Mouse (Mus musculus): ENCODE data around the gene Lhfpl3. TPM values are rescaled to one million over a fixed set of nuclear protein-coding genes. Genes with fewer than 3 reads are reported as not detected.

The Lhfpl3 gene
- polyA plus RNA-seq, 1 experiment from 2014 or later, result 0.17 TPM

DNA sequence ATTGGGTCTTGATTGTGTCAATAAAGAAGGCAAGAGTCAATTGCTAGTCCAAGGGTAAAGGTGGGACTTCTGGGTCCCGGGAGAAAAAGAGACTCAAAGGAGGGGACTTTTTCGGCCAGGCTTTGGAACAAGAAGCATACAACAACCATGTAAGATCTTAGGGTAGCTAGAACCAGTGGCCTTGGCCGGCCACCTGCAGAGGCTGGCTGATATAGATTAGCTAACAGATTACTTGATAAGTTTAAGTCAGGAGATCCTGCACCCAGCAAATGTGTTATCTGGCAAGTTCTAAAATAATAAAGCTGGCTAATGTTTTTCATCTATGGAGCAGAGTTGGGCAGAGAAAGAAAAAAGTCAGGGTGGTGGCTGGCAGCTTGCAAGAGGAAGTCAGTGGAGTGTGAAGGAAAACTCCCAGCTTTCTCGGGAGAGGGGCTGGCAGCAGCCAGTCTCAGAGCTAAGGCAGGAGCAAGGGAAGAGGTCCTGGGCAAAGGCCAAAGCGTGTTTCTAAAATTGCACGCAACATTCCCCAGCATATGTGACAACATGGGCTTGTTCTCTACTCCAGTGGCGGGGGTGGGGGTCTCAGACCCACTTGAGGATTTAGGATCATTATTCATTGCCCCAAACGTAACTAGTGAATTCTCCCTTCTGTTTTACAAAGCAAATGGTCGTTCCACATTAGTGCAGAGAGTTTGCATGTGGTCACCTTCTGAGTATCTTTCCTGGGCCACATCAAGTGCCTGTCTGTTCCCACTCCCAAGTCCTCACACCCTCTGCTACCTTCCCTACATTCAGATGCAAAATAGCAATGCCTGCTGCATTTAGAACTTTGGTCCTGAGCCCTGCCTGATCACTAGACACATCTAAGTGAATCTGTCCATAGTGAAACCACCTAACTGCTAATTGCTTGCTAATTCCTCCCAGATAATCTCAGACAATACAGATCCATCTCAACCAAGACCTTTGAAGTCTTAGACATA lies 504.3 kb downstream of the Lhfpl3 start:
- H3K27ac ChIP-seq (ENCODE audit: low read depth, low read length), result peak overlapping the region; percentile 41

DNA sequence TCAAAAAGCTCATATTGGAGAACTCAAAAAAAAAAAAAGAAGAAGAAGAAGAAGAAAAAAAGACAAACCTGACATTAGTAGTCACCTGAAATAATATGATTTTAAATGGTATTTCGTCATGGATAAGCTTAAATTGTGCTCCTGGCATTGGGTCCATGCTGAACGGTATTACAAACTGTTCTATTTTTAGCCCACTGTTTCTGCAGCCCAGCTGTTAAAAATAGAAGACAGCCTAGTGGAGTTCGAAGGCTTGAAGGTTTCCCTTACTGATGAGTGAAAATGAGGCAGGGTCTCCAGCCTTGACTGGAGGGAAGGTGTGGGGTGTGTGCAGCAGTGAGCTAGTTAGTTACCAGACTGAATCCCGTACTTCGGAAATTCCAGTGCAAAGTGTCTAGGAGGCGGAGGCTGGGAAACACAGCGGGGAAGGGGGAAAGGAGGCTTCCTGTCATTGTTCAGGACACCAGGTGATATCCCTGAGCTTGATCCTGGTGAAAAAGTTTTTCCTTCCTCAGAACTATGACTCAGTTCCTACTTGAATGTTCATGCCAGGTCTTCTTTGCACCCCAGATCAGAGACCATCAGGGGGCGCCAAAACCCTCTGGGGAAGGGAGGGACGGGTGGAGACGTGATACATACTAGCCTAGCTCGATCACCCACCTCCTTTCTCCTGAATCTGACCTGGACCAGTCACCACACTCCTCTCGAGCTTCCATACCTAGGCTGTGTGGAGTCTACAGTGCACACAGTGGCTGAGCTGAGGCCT lies 505.8 kb downstream of the Lhfpl3 start:
- Histone ChIP-seq H3K36me3 (ENCODE audit: control insufficient read depth, insufficient read depth, low read length) (no peaks in the 10 kb centered on the region), H3K4me1 (ENCODE audit: control insufficient read depth, insufficient read depth, low read length) (peaks cover 19% of the 10 kb centered on the region), H3K27me3 (ENCODE audit: control insufficient read depth, insufficient read depth, low read length) (no peaks in the 10 kb centered on the region), H3K27ac (ENCODE audit: low read depth, low read length) (peak overlapping the region; percentile 77), H3K4me3 (ENCODE audit: low read depth, low read length) (no peak overlapping the region), H3K9ac (ENCODE audit: low read depth, low read length) (0 out of 2 replicates have a peak overlapping the region, but pooled peaks have one; percentile 6), H3K9me3 (replicated peaks; ENCODE audit: control insufficient read depth, low read length) (no peaks in the 10 kb centered on the region), H3K4me2 (peak overlapping the region; percentile 45)
- ATAC-seq (replicated peaks; ENCODE audit: insufficient number of reproducible peaks, low FRiP score, low TSS enrichment), result peak; percentile 40; the same call in 1 of the 2 replicates
- 23% methylated on average over 12 of the region's 12 CpGs for WGBS (ENCODE audit: insufficient replicate concordance)

More for the DNA sequence above, 504.3 kb downstream of the Lhfpl3 start:
- Histone ChIP-seq H3K9ac (ENCODE audit: low read depth, low read length) (0 out of 2 replicates have a peak overlapping the region, but pooled peaks have one; percentile 22), H3K36me3 (ENCODE audit: control insufficient read depth, insufficient read depth, low read length) (no peaks in the 10 kb centered on the region), H3K4me3 (ENCODE audit: low read depth, low read length) (no peak overlapping the region), H3K9me3 (replicated peaks; ENCODE audit: control insufficient read depth, low read length) (no peaks in the 10 kb centered on the region), H3K4me1 (ENCODE audit: control insufficient read depth, insufficient read depth, low read length) (peaks cover 19% of the 10 kb centered on the region), H3K4me2 (0 out of 2 replicates have a peak overlapping the region, but pooled peaks have one; percentile 8), H3K27me3 (ENCODE audit: control insufficient read depth, insufficient read depth, low read length) (no peaks in the 10 kb centered on the region)
- ATAC-seq (replicated peaks; ENCODE audit: insufficient number of reproducible peaks, low FRiP score, low TSS enrichment), result no peak
- WGBS (ENCODE audit: insufficient replicate concordance), result 42% methylated on average over 9 of the region's 9 CpGs

DNA sequence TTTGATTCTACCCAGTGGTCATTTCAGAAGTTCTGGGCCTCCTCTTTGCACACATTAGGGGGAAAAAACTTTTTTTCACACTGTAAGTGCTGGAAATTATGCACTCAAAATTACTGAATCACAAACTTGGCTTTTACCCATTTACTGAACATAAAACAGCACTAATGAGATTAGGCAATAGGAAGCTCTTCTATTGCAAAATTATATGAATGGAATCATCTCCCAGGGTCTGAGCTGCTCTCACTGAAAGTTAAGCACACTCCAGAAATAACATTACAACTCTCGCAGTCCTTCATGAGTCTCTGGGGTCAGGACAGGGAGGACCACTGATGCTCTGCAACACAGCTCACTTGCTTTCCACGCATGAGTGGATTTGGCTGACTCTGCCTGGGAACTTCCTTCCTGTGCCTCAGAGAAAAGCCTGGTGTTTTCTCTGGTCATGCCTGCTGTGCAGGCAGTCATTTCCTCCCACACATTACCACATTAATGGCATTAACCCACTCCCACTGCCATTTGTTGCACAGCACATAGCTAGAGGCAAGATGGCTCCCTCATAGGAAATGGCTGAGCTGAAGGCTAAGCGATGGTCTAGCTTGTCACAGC lies 510.1 kb downstream of the Lhfpl3 start:
- Histone ChIP-seq H3K4me1 (ENCODE audit: control insufficient read depth, insufficient read depth, low read length) (peaks cover 8% of the 10 kb centered on the region), H3K4me3 (ENCODE audit: low read depth, low read length) (no peak overlapping the region), H3K4me2 (no peak overlapping the region), H3K27ac (ENCODE audit: low read depth, low read length) (no peak overlapping the region), H3K9me3 (replicated peaks; ENCODE audit: control insufficient read depth, low read length) (no peaks in the 10 kb centered on the region), H3K36me3 (ENCODE audit: control insufficient read depth, insufficient read depth, low read length) (no peaks in the 10 kb centered on the region), H3K9ac (ENCODE audit: low read depth, low read length) (no peak overlapping the region), H3K27me3 (ENCODE audit: control insufficient read depth, insufficient read depth, low read length) (no peaks in the 10 kb centered on the region)
- WGBS (ENCODE audit: insufficient replicate concordance), result 65% methylated on average over 3 of the region's 3 CpGs
- ATAC-seq (replicated peaks; ENCODE audit: insufficient number of reproducible peaks, low FRiP score, low TSS enrichment), result no peak

- WGBS (ENCODE audit: insufficient replicate concordance), result 73% methylated on average over 3 of the region's 3 CpGs
- no peak for ATAC-seq (replicated peaks; ENCODE audit: insufficient number of reproducible peaks, low FRiP score, low TSS enrichment)
- H3K27ac ChIP-seq (ENCODE audit: low read depth, low read length), result no peak overlapping the region
- no peaks in the 10 kb centered on the region for H3K4me1 ChIP-seq (ENCODE audit: control insufficient read depth, insufficient read depth, low read length)
- H3K4me3 ChIP-seq (ENCODE audit: low read depth, low read length), result no peak overlapping the region
- H3K4me2 ChIP-seq, result no peak overlapping the region
- no peaks in the 10 kb centered on the region for H3K9me3 ChIP-seq (replicated peaks; ENCODE audit: control insufficient read depth, low read length)
- H3K27me3 ChIP-seq (ENCODE audit: control insufficient read depth, insufficient read depth, low read length), result no peaks in the 10 kb centered on the region
- H3K36me3 ChIP-seq (ENCODE audit: control insufficient read depth, insufficient read depth, low read length), result no peaks in the 10 kb centered on the region
- no peak overlapping the region for H3K9ac ChIP-seq (ENCODE audit: low read depth, low read length)
These were observed 527.5 kb downstream of the Lhfpl3 start for GRCm38 (mm10) chr5:23273309-23273708.

DNA sequence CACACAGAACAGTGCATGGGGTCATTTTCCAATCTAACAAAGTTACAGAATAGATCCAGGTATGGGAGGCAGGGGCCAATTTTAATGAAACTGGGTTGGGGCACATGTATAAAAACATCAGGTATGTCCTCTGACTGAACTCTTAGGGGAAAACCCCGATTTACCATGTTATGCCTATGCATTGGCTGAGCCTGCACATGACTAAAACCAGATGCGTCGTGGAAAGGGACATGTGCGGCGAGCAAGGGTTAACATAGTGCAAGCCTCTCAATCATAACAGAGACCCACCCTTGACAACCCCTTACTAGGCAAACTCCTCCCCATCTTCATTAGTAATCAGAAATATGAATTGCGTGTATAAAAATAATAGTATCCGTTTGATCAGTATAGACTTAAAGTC lies 533.5 kb downstream of the Lhfpl3 start:
- Histone ChIP-seq H3K4me1 (ENCODE audit: control insufficient read depth, insufficient read depth, low read length) (no peaks in the 10 kb centered on the region), H3K4me2 (no peak overlapping the region), H3K9me3 (replicated peaks; ENCODE audit: control insufficient read depth, low read length) (no peaks in the 10 kb centered on the region), H3K4me3 (ENCODE audit: low read depth, low read length) (no peak overlapping the region), H3K9ac (ENCODE audit: low read depth, low read length) (no peak overlapping the region), H3K27me3 (ENCODE audit: control insufficient read depth, insufficient read depth, low read length) (no peaks in the 10 kb centered on the region), H3K36me3 (ENCODE audit: control insufficient read depth, insufficient read depth, low read length) (no peaks in the 10 kb centered on the region), H3K27ac (ENCODE audit: low read depth, low read length) (no peak overlapping the region)
- no peak for ATAC-seq (replicated peaks; ENCODE audit: insufficient number of reproducible peaks, low FRiP score, low TSS enrichment)
- WGBS (ENCODE audit: insufficient replicate concordance), result 82% methylated on average over 7 of the region's 7 CpGs

DNA sequence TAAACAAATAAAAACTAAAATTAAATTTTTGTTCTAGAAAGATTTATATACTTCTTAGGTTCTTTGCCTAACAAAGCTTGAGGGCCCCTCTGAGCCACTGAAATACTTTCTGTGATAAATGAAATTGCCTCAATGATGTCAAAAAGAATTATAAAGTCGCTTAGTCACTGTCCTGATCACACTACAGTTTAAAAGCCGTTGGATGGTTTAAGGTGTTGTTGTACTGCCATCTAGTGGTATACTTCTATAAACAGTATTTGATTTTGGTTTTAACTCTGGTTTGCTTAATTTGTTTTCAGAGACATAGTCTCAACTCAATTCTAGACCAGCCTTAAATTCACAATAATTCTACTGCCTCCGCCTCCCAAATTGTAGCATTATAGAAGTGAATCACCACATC lies 539.0 kb downstream of the Lhfpl3 start:
- Histone ChIP-seq H3K9me3 (replicated peaks; ENCODE audit: control insufficient read depth, low read length) (no peaks in the 10 kb centered on the region), H3K4me2 (no peak overlapping the region), H3K36me3 (ENCODE audit: control insufficient read depth, insufficient read depth, low read length) (no peaks in the 10 kb centered on the region), H3K27me3 (ENCODE audit: control insufficient read depth, insufficient read depth, low read length) (no peaks in the 10 kb centered on the region), H3K27ac (ENCODE audit: low read depth, low read length) (no peak overlapping the region), H3K9ac (ENCODE audit: low read depth, low read length) (no peak overlapping the region), H3K4me1 (ENCODE audit: control insufficient read depth, insufficient read depth, low read length) (no peaks in the 10 kb centered on the region), H3K4me3 (ENCODE audit: low read depth, low read length) (no peak overlapping the region)
- no peak for ATAC-seq (replicated peaks; ENCODE audit: insufficient number of reproducible peaks, low FRiP score, low TSS enrichment)
- 29% methylated on average over 3 of the region's 3 CpGs for WGBS (ENCODE audit: insufficient replicate concordance)

DNA sequence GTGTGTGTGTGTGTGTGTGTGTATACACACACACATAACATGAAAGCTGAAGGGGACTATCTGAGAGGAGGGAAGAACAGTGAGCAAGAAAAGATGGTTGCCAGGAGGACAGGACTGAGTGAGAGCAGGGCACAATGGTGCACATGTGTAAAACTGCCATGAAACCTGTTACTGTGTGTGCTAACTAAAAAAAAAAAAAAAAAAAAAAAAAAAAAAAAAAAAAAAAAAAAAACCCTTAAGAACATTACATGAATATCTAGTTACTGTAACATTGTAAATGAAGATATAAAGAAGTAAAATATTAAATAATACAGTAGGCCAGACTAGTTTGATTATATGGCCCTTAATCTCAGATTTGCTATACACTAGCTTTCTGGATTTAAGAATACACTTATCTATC lies 543.3 kb downstream of the Lhfpl3 start:
- Histone ChIP-seq H3K9me3 (replicated peaks; ENCODE audit: control insufficient read depth, low read length) (no peaks in the 10 kb centered on the region), H3K4me3 (ENCODE audit: low read depth, low read length) (no peak overlapping the region), H3K9ac (ENCODE audit: low read depth, low read length) (no peak overlapping the region), H3K36me3 (ENCODE audit: control insufficient read depth, insufficient read depth, low read length) (no peaks in the 10 kb centered on the region), H3K4me2 (no peak overlapping the region), H3K27me3 (ENCODE audit: control insufficient read depth, insufficient read depth, low read length) (no peaks in the 10 kb centered on the region), H3K27ac (ENCODE audit: low read depth, low read length) (no peak overlapping the region), H3K4me1 (ENCODE audit: control insufficient read depth, insufficient read depth, low read length) (no peaks in the 10 kb centered on the region)
- ATAC-seq (replicated peaks; ENCODE audit: insufficient number of reproducible peaks, low FRiP score, low TSS enrichment), result no peak

All from heart, embryonic 11.5 days (tissue).